ENCODE assay signal across 13 mouse cellular contexts in genomic region chr6:86593146-86593897, GRCm38 (mm10). TPM values are rescaled to one million over a fixed set of nuclear protein-coding genes. Genes with fewer than 3 reads are reported as not detected.
A peak's percentile ranks its signal among the peaks of the same experiment; 100 is the strongest.
DNase-seq lines count a peak whose midpoint lies in the region; ATAC-seq and TF ChIP-seq lines count a peak whose summit lies in the region.
"Had no signal": no experiment of that assay in that cellular context is flagged by ENCODE, and none has a peak within 500 bp of the region (broad histone marks: within the 10 kb centered on the region; RNA-seq: fewer than 3 reads in every experiment).

No protein-coding gene starts in this region.

- ATAC-seq in heart, postnatal 0 days (ENCODE audit: insufficient read depth, low read depth): no peak
- ATAC-seq in heart, embryonic 12.5 days (ENCODE audit: insufficient number of reproducible peaks, low FRiP score): no peak
- ATAC-seq in hematopoietic stem cell, adult 5-6 weeks (replicated peaks in 1 of 2; ENCODE audit: insufficient read depth in 1 of 2, low FRiP score in 2 of 2, low TSS enrichment in 1 of 2, low read depth in 1 of 2, poor library complexity in 2 of 2, severe bottlenecking in 2 of 2): peak; percentile 46 to 67
- no peak for ATAC-seq in frontal cortex, adult (ENCODE audit: low TSS enrichment)

- no peak for TF ChIP-seq POLR2A in thymus, adult 2 months (IDR thresholded peaks at IDR 0.05; ENCODE audit: control insufficient read depth, extremely low read depth, insufficient read depth, low read length, poor library complexity)

- H3K27ac ChIP-seq in heart, postnatal 0 days (ENCODE audit: low read depth): no peak overlapping the region
- H3K27ac ChIP-seq in heart, embryonic 12.5 days (ENCODE audit: poor library complexity, severe bottlenecking): no peak overlapping the region
- no peak overlapping the region for H3K27ac ChIP-seq in thymus, adult 2 months (ENCODE audit: control insufficient read depth, insufficient read depth, low read length)
- H3K27ac ChIP-seq: embryonic facial prominence, embryonic 15.5 days; heart, embryonic 15.5 days had no signal

- H3K27me3 ChIP-seq in heart, postnatal 0 days (ENCODE audit: control insufficient read depth, insufficient read depth, low read length): no peaks in the 10 kb centered on the region
- peaks cover 12% of the 10 kb centered on the region for H3K27me3 ChIP-seq in heart, embryonic 12.5 days (replicated peaks)
- H3K27me3 ChIP-seq in thymus, adult 2 months (ENCODE audit: control insufficient read depth, insufficient read depth, low read length): no peaks in the 10 kb centered on the region
- H3K27me3 ChIP-seq: embryonic facial prominence, embryonic 15.5 days; heart, embryonic 15.5 days had no signal

- peak; percentile 14; the same call in 1 of the 2 replicates for TF ChIP-seq CTCF in heart, postnatal 0 days (IDR thresholded peaks at IDR 0.05; ENCODE audit: low read depth)
- TF ChIP-seq CTCF in thymus, adult 2 months (IDR thresholded peaks at IDR 0.05; ENCODE audit: borderline replicate concordance, control insufficient read depth, extremely low read depth, insufficient read depth, low read length, poor library complexity): no peak

- H3K9ac ChIP-seq in heart, postnatal 0 days (replicated peaks; ENCODE audit: low read depth, low read length): no peak overlapping the region
- H3K9ac ChIP-seq in heart, embryonic 12.5 days: no peak overlapping the region
- H3K9ac ChIP-seq: embryonic facial prominence, embryonic 15.5 days; heart, embryonic 15.5 days had no signal

- no peaks in the 10 kb centered on the region for H3K36me3 ChIP-seq in heart, postnatal 0 days (replicated peaks; ENCODE audit: control insufficient read depth, insufficient read depth, low read length)
- no peaks in the 10 kb centered on the region for H3K36me3 ChIP-seq in heart, embryonic 12.5 days
- H3K36me3 ChIP-seq in thymus, adult 2 months (ENCODE audit: control insufficient read depth, insufficient read depth, low read length): no peaks in the 10 kb centered on the region
- H3K36me3 ChIP-seq: embryonic facial prominence, embryonic 15.5 days; heart, embryonic 15.5 days had no signal

- no peaks in the 10 kb centered on the region for H3K4me1 ChIP-seq in heart, postnatal 0 days (ENCODE audit: control insufficient read depth, insufficient read depth)
- H3K4me1 ChIP-seq in heart, embryonic 12.5 days (replicated peaks): peaks cover 6% of the 10 kb centered on the region
- peaks cover 5% of the 10 kb centered on the region for H3K4me1 ChIP-seq in thymus, adult 2 months (replicated peaks; ENCODE audit: control insufficient read depth, insufficient read depth, low read length)
- H3K4me1 ChIP-seq: embryonic facial prominence, embryonic 15.5 days had no signal

- H3K4me3 ChIP-seq in heart, postnatal 0 days (ENCODE audit: low read depth, low read length): no peak overlapping the region
- no peak overlapping the region for H3K4me3 ChIP-seq in heart, embryonic 12.5 days
- no peak overlapping the region for H3K4me3 ChIP-seq in thymus, adult 2 months (ENCODE audit: control insufficient read depth, insufficient read depth, low read length)
- H3K4me3 ChIP-seq: embryonic facial prominence, embryonic 15.5 days had no signal

- H3K4me2 ChIP-seq in heart, postnatal 0 days (ENCODE audit: low read depth, low read length): no peak overlapping the region
- H3K4me2 ChIP-seq in heart, embryonic 12.5 days: no peak overlapping the region
- H3K4me2 ChIP-seq: embryonic facial prominence, embryonic 15.5 days; heart, embryonic 15.5 days had no signal

- DNase-seq in heart, postnatal 0 days (ENCODE audit: low spot score): no peak
- peak; percentile 29 to 51 for DNase-seq in CD8-positive naive resting alpha-beta T cell, adult 2 months (ENCODE audit: low read depth in 2 of 2, low spot score in 2 of 2)
- peak; percentile 29 for DNase-seq in thymus, adult 2 months
- DNase-seq in gastrocnemius, postnatal 36 days: no peak
- no peak for DNase-seq in heart, postnatal 14 days
- DNase-seq: cerebellum, adult 9-11 months; kidney, adult 18-20 months; lung, postnatal 36 days had no signal

- no peaks in the 10 kb centered on the region for H3K9me3 ChIP-seq in heart, postnatal 0 days (replicated peaks; ENCODE audit: control insufficient read depth, low read length)
- H3K9me3 ChIP-seq in heart, embryonic 12.5 days (replicated peaks): peaks cover 4% of the 10 kb centered on the region; the same call in 1 of the 2 replicates
- H3K9me3 ChIP-seq: embryonic facial prominence, embryonic 15.5 days; heart, embryonic 15.5 days had no signal

- no peak for TF ChIP-seq EP300 in heart, postnatal 0 days (IDR thresholded peaks at IDR 0.05; ENCODE audit: low read depth)

- intact Hi-C loops in gastrocnemius, postnatal 36 days (cut with DNase I): no loop called here
- intact Hi-C loops in heart, postnatal 14 days (cut with DNase I): no loop called here

- 78% methylated on average over 10 of the region's 10 CpGs for WGBS in heart, postnatal 0 days
- WGBS in heart, embryonic 12.5 days: 79% methylated on average over 10 of the region's 10 CpGs
- 32% methylated on average over 10 of the region's 10 CpGs for WGBS in thymus, adult 2 months

RNA-seq across cellular contexts. Expression of gene Asprv1, which starts 34.6 kb away (rescaled TPM):
- 0.38 and 3.1 TPM in 2 replicates for total RNA-seq in heart, postnatal 0 days (2014; rRNA removed; ENCODE audit: low replicate concordance)
- polyA plus RNA-seq in heart, postnatal 0 days (2015; fragmentation: Nextera tagmentation; extraction: Ambion mirVana): 0.32 and 0.36 TPM in 2 replicates
- 0.10 and 0.12 TPM in 2 replicates for polyA plus RNA-seq in heart, embryonic 12.5 days (2016; fragmentation: Nextera tagmentation; extraction: Ambion mirVana)
- 0.69 and 6.6 TPM in 2 replicates for total RNA-seq in hematopoietic stem cell, adult 5-6 weeks (2017)
- polyA plus RNA-seq in thymus, adult 2 months (2012; rRNA removed): 7.6 and 10.1 TPM in 2 replicates
- total RNA-seq in gastrocnemius, postnatal 36 days (2021): not detected
- total RNA-seq in heart, postnatal 14 days (2021): under 1 TPM in 1 of 2 experiments, not detected in 1; 0.27 TPM

Comparison
In these comparisons a context has a peak if more than half of its experiments do, and no peak if none do; other contexts are left out.
1. ATAC-seq: peak in hematopoietic stem cell, adult 5-6 weeks (2 of 2); none in heart, postnatal 0 days (single experiment), heart, embryonic 12.5 days (single experiment) and frontal cortex, adult (single experiment).
2. DNase-seq: peak in CD8-positive naive resting alpha-beta T cell, adult 2 months (2 of 2) and thymus, adult 2 months (single experiment); none in heart, postnatal 0 days (single experiment), gastrocnemius, postnatal 36 days (0 of 2) and heart, postnatal 14 days (0 of 2).